Mouse (Mus musculus): Measurements from ENCODE around the gene Evc.

DNA sequence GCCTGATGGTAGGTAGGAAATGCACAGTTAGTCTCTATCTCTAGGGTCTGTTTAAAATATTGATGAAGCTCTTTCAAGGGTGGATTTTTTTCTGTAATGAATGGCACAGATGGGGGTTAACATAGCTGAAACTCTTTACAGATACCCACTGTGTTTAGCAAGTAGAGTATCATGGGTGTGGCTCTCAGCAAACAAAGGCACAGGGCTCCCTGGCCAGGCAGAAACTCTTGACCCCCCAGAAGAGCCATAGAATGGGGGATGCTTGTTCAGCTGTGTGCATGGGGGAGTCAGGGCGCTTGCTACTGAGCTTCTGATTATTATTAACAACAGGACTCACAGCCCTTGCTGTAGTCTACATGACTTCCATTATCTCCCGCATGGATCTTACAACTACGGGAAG is 87.8 kb downstream of the Evc start:
- TF ChIP-seq CTCF (IDR thresholded peaks at IDR 0.05; ENCODE audit: low read depth, low read length), result no peak
- TF ChIP-seq POLR2A (IDR thresholded peaks at IDR 0.05; ENCODE audit: insufficient read depth, low read length), result no peak

Data from ES-Bruce4 (cell line).